25 mouse cellular contexts compared by ENCODE assay signal in the genomic region with DNA sequence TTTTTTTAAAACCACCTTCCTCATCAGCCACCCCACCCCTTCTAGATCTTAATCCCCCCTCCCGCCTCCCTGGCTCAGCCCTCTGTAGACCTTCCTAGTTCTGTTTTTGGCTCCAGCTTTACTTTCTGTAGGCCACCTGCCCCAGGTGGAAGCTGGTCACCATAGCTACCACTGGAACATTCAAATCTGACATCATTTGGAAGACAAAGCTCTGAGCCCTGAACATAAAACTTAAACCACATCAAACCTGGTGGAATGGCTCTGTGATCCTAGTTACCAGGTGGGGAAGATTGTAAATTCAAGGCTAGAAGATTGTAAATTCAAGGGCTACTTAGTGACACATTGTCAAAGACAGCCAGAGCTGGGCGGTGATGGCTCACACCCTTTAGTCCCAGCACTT. TPM values are rescaled to one million over a fixed set of nuclear protein-coding genes. Genes with fewer than 3 reads are reported as not detected.
DNase-seq lines count a peak whose midpoint lies in the region; TF ChIP-seq lines count a peak whose summit lies in the region.
"Had no signal": no experiment of that assay in that cellular context is flagged by ENCODE, and none has a peak within 500 bp of the region (broad histone marks: within the 10 kb centered on the region; RNA-seq: fewer than 3 reads in every experiment).

No protein-coding gene starts in this region.

- peaks cover 11 to 51% of the 10 kb centered on the region in 2 experiments for H3K4me1 ChIP-seq in CH12.LX (ENCODE audit: control insufficient read depth in 1 of 2, insufficient read depth in 2 of 2)
- H3K4me1 ChIP-seq: embryonic facial prominence, embryonic 15.5 days; heart, embryonic 10.5 days; heart, embryonic 15.5 days; hindbrain, embryonic 13.5 days had no signal

- no peaks in the 10 kb centered on the region for H3K79me2 ChIP-seq in CH12.LX (replicated peaks; ENCODE audit: control insufficient read depth, extremely low read depth, insufficient read depth, poor library complexity, severe bottlenecking)

- no peak for TF ChIP-seq POLR2A in CH12.LX (IDR thresholded peaks at IDR 0.05; ENCODE audit: low read depth, low read length)

- no peaks in the 10 kb centered on the region for H3K27me3 ChIP-seq in CH12.LX (replicated peaks)
- H3K27me3 ChIP-seq: embryonic facial prominence, embryonic 15.5 days; heart, embryonic 15.5 days; hindbrain, embryonic 13.5 days had no signal

- H3K9ac ChIP-seq in CH12.LX (ENCODE audit: insufficient read depth, low read depth): no peak overlapping the region
- H3K9ac ChIP-seq: embryonic facial prominence, embryonic 15.5 days; heart, embryonic 15.5 days; hindbrain, embryonic 13.5 days had no signal

- dilution Hi-C loops in CH12.LX (cut with MboI; ENCODE audit: extremely low pct_ligation_motif_present, extremely low pct_unique_long_range_greater_than_20kb, low sequenced_read_pairs): no loop called here

- no peak overlapping the region for H3K27ac ChIP-seq in CH12.LX (ENCODE audit: insufficient read depth, low read depth)
- H3K27ac ChIP-seq: embryonic facial prominence, embryonic 15.5 days; forebrain, embryonic 10.5 days; gastrocnemius, adult 2 months; heart, embryonic 10.5 days; heart, embryonic 15.5 days; hindbrain, embryonic 13.5 days; hindbrain, postnatal 0 days had no signal

- no peak for TF ChIP-seq CTCF in CH12.LX (conservative IDR thresholded peaks at IDR 0.05 in 1 of 2, IDR thresholded peaks at IDR 0.05 in 1 of 2; ENCODE audit: low read depth in 2 of 2, low read length in 2 of 2)

- in situ Hi-C loops in CH12.LX (cut with MboI; ENCODE audit: low pct_ligation_motif_present, low pct_unique_long_range_greater_than_20kb, low sequenced_read_pairs): loop anchor here (5.0 to 25.0 kb wide), 2 partner anchors 96 to 241 kb away; a partner anchor contains a TSS

- TF ChIP-seq EP300 in CH12.LX (IDR thresholded peaks at IDR 0.05; ENCODE audit: low read length): 0 out of 2 replicates have a peak, but pooled peaks have one; percentile 26

- peak; percentile 56 for DNase-seq in CH12.LX (ENCODE audit: extremely low read depth)
- DNase-seq in T-cell, adult 2 months (ENCODE audit: low spot score): peak; percentile 55
- peak; percentile 87 for DNase-seq in thymus, postnatal 0 days (ENCODE audit: low spot score)
- peak; percentile 23 to 57 for DNase-seq in thymus, postnatal 36 days
- DNase-seq in liver: no peak
- DNase-seq in spleen, adult 12 weeks (ENCODE audit: low spot score): no peak
- DNase-seq in kidney, adult 18-20 months: no peak
- no peak for DNase-seq in right cerebral cortex, adult 18-20 months
- DNase-seq: adrenal gland, adult 2 months; adrenal gland, postnatal 25 days; B cell, adult 2 months; cerebellum, adult 18-20 months; cerebellum, adult 9-11 months; cerebellum, postnatal 36 days; gastrocnemius, adult 2 months; gastrocnemius, postnatal 36 days; heart, adult 11 months; heart, postnatal 14 days had no signal

- H3K36me3 ChIP-seq in CH12.LX (replicated peaks in 1 of 2; ENCODE audit: control insufficient read depth in 1 of 2, insufficient read depth in 1 of 2, low read length in 1 of 2): peaks cover 0 to 42% of the 10 kb centered on the region in 2 experiments
- H3K36me3 ChIP-seq: forebrain, embryonic 10.5 days had no signal

- no peak overlapping the region for H3K4me2 ChIP-seq in CH12.LX (ENCODE audit: insufficient read depth, low read depth, poor library complexity, severe bottlenecking)
- H3K4me2 ChIP-seq: embryonic facial prominence, embryonic 15.5 days; heart, embryonic 15.5 days; hindbrain, embryonic 13.5 days had no signal

- no peaks in the 10 kb centered on the region for H3K9me3 ChIP-seq in CH12.LX (replicated peaks; ENCODE audit: low read length)
- H3K9me3 ChIP-seq: embryonic facial prominence, embryonic 15.5 days; heart, embryonic 10.5 days; heart, embryonic 15.5 days; hindbrain, embryonic 13.5 days had no signal

- no peak for TF ChIP-seq RAD21 in CH12.LX (IDR thresholded peaks at IDR 0.05; ENCODE audit: low read depth, low read length)

- no peak overlapping the region for H3K4me3 ChIP-seq in CH12.LX (replicated peaks in 1 of 3; ENCODE audit: low read depth in 2 of 3, low read length in 2 of 3, poor library complexity in 1 of 3)
- H3K4me3 ChIP-seq: embryonic facial prominence, embryonic 15.5 days; erythroblast, embryonic 14.5 days; forebrain, embryonic 10.5 days; gastrocnemius, adult 2 months; heart, embryonic 10.5 days; heart, embryonic 15.5 days; hindbrain, embryonic 13.5 days had no signal

TF ChIP-seq in CH12.LX, 34 proteins besides CTCF, POLR2A, EP300 and RAD21:
- TF ChIP-seq MXI1 (IDR thresholded peaks at IDR 0.05; ENCODE audit: low read depth, low read length) (0 out of 2 replicates have a peak, but pooled peaks have one; percentile 28), E2F4 (IDR thresholded peaks at IDR 0.05; ENCODE audit: insufficient replicate concordance, low read depth, low read length) (no peak), ETS1 (conservative IDR thresholded peaks at IDR 0.05; ENCODE audit: low read depth, low read length) (no peak), GABPA (IDR thresholded peaks at IDR 0.05; ENCODE audit: insufficient replicate concordance, low read depth, low read length) (no peak), BHLHE40 (IDR thresholded peaks at IDR 0.05; ENCODE audit: low read depth, low read length) (no peak), NELFE (IDR thresholded peaks at IDR 0.05; ENCODE audit: low read depth, low read length) (no peak), PAX5 (IDR thresholded peaks at IDR 0.05; ENCODE audit: low read length) (no peak), ZKSCAN1 (IDR thresholded peaks at IDR 0.05; ENCODE audit: borderline replicate concordance, low read depth, low read length) (no peak), TCF12 (IDR thresholded peaks at IDR 0.05; ENCODE audit: low read depth, low read length) (peak; percentile 38; the same call in 1 of the 2 replicates)

RNA-seq across cellular contexts. Expression of a gene that starts 56.3 kb away (rescaled TPM):
- total RNA-seq in CH12.LX (2012; rRNA removed): 36.2 and 42.2 TPM in 2 replicates
- total RNA-seq in CH12.LX (2014; rRNA removed): 24.5 and 28.4 TPM in 2 replicates
- 58.9 and 60.9 TPM in 2 replicates for polyA plus RNA-seq in CH12.LX (2012; ENCODE audit: insufficient read length, low read depth)
- polyA plus RNA-seq in thymus, postnatal 0 days (2015; fragmentation: Nextera tagmentation; extraction: Ambion mirVana): 124 and 130 TPM in 2 replicates

Comparison
In these comparisons a context has a peak if more than half of its experiments do, and no peak if none do; other contexts are left out.
1. DNase-seq: peak in CH12.LX (single experiment), T-cell, adult 2 months (single experiment), thymus, postnatal 0 days (single experiment) and thymus, postnatal 36 days (2 of 2); none in liver (single experiment), spleen, adult 12 weeks (single experiment), kidney, adult 18-20 months (single experiment) and right cerebral cortex, adult 18-20 months (single experiment).